Mouse (Mus musculus) embryonic facial prominence, embryonic 11.5 days (tissue): Measurements from ENCODE around the gene Cdk5rap3. TPM values are rescaled to one million over a fixed set of nuclear protein-coding genes. Genes with fewer than 3 reads are reported as not detected.

Source experiments
- ATAC-seq: fragments of 200-750 bp; cut with Nextera tagmentation; replicated peaks from 2 replicates; pipeline ENCODE4 v1.8.0; 2017; ENCODE audit warnings: low read depth; ENCODE audit not compliant: insufficient number of reproducible peaks, low FRiP score, low TSS enrichment
- DNase-seq: peaks from one replicate; pipeline ENCODE4 v3.0.0-alpha.2; 2015; ENCODE audit warnings: low spot score
- H3K27ac ChIP-seq: fragments of 300-500 bp; sonication (generic); replicated peaks from 2 replicates; pipeline ENCODE4 v1.5.1; 2014; ENCODE audit warnings: mild to moderate bottlenecking, low read depth, low read length, control low read depth
- H3K27me3 ChIP-seq: fragments of 300-500 bp; sonication (generic); 2 replicates; pipeline ENCODE4 v1.6.1; 2014; ENCODE audit warnings: mild to moderate bottlenecking, low read length, moderate library complexity, mixed read lengths; ENCODE audit not compliant: control insufficient read depth, insufficient read depth
- H3K36me3 ChIP-seq: fragments of 300-500 bp; sonication (generic); replicated peaks from 2 replicates; pipeline ENCODE4 v1.6.1; 2014; ENCODE audit warnings: low read depth, mild to moderate bottlenecking, low read length, moderate library complexity, mixed read lengths; ENCODE audit not compliant: control insufficient read depth, insufficient read depth
- H3K4me1 ChIP-seq: fragments of 300-500 bp; sonication (generic); 2 replicates; pipeline ENCODE4 v1.6.1; 2014; ENCODE audit warnings: low read length, mixed read lengths; ENCODE audit not compliant: control insufficient read depth, insufficient read depth
- H3K4me2 ChIP-seq: fragments of 300-500 bp; sonication (generic); 2 replicates; pipeline ENCODE4 v1.6.1; 2014; ENCODE audit warnings: low read depth, mild to moderate bottlenecking, control low read depth, low read length, moderate library complexity
- H3K4me3 ChIP-seq: fragments of 300-500 bp; sonication (generic); 2 replicates; pipeline ENCODE4 v1.5.1; 2014; ENCODE audit warnings: low read depth, low read length, control low read depth
- H3K9ac ChIP-seq: fragments of 300-500 bp; sonication (generic); replicated peaks from 2 replicates; pipeline ENCODE4 v1.6.1; 2014; ENCODE audit warnings: mild to moderate bottlenecking, control low read depth, low read length
- H3K9me3 ChIP-seq: fragments of 300-500 bp; sonication (generic); replicated peaks from 2 replicates; pipeline ENCODE4 v1.6.1; 2016; ENCODE audit warnings: mild to moderate bottlenecking, low read length, inconsistent platforms, mixed read lengths; ENCODE audit not compliant: control insufficient read depth
- WGBS: fragments of 180-500 bp; shearing (Covaris S2); extraction: QIAGEN DNeasy Blood & Tissue Kit; methylation state at CpG from one replicate; pipeline ENCODE4 v1.1.7; 2014; 5-methylcytosine and 5-hydroxymethylcytosine counted together
- polyA plus RNA-seq: library from polyadenylated mRNA; unstranded; fragments of >200 nt; fragmentation: Nextera tagmentation; extraction: Ambion mirVana; gene quantifications from 2 replicates; pipeline ENCODE4 v1.2.1, GENCODE M21; 2014

Cdk5rap3 gene
- polyA plus RNA-seq, 1 experiment from 2014 or later = 76.0 TPM

DNA sequence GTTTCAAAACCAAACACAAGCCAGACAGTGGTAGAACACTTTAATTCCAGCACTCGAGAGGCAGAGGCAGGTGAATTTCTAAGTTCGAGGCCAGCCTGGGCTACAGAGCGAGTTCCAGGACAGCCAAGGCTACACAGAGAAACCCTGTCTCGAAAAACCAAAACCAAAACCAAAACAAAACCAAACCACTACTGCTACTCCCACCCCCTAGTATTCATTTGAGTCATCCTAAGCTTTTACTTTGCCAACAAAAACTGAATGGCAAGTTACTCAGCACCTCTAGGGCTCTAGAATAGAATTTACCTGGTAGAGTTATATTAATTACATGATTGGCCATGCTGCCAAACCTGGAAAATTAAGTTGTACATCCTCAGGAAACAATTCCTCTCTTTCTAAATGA, 56.7 kb downstream of the Cdk5rap3 start:
- no peaks in the 10 kb centered on the region for H3K27me3 ChIP-seq
- WGBS = 79% methylated on average over 4 of the region's 4 CpGs
- peaks cover 6% of the 10 kb centered on the region for H3K4me1 ChIP-seq
- H3K9ac ChIP-seq = no peak overlapping the region
- no peak overlapping the region for H3K4me3 ChIP-seq
- ATAC-seq = no peak
- no peaks in the 10 kb centered on the region for H3K9me3 ChIP-seq
- DNase-seq = no peak
- no peaks in the 10 kb centered on the region for H3K36me3 ChIP-seq
- H3K27ac ChIP-seq = no peak overlapping the region
- no peak overlapping the region for H3K4me2 ChIP-seq

DNA sequence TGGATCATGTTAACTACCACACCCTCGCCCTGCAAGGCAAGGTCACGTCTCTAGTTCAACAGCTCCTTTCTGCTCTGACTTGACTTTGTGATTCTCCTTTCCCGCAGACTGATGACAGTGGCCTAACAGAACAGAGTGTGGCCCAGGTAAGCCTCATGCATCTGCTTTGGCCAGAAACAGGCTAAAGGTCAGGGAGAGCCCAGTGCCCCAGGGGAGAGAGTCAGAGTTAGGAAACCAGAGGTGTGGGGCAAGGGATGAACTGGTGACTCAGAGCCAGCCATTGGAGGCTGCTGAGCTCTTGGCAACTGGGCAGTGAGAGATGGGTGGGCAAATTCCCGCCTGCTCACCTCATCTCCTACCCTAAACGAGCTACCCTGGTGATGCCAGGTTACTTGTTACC, 58.9 kb downstream of the Cdk5rap3 start:
- Histone ChIP-seq H3K4me1 (no peaks in the 10 kb centered on the region; the same call in 1 of the 2 replicates), H3K27me3 (no peaks in the 10 kb centered on the region), H3K36me3 (no peaks in the 10 kb centered on the region), H3K4me2 (no peak overlapping the region), H3K27ac (no peak overlapping the region), H3K9me3 (no peaks in the 10 kb centered on the region), H3K4me3 (no peak overlapping the region), H3K9ac (0 out of 2 replicates have a peak overlapping the region, but pooled peaks have one; percentile 13)
- WGBS = 66% methylated on average over 5 of the region's 5 CpGs
- no peak for DNase-seq
- ATAC-seq = no peak

Other genes with a start within 250 kb of the Cdk5rap3 start
- 9.8 and 10.4 TPM in 2 replicates for gene Snx11, start 138.9 kb downstream of the Cdk5rap3 start, polyA plus RNA-seq
- gene Cbx1, start 127.4 kb downstream of the Cdk5rap3 start, polyA plus RNA-seq = 160 and 179 TPM in 2 replicates
- 30.3 and 32.5 TPM in 2 replicates for gene Nfe2l1, start 86.5 kb downstream of the Cdk5rap3 start, polyA plus RNA-seq
- gene Copz2, start 66.6 kb downstream of the Cdk5rap3 start, polyA plus RNA-seq = 61.1 and 61.2 TPM in 2 replicates
- 1.7 and 2.8 TPM in 2 replicates for gene Prr15l, start 11.6 kb upstream of the Cdk5rap3 start, polyA plus RNA-seq
- gene Pnpo, start 27.5 kb upstream of the Cdk5rap3 start, polyA plus RNA-seq = 26.7 and 29.0 TPM in 2 replicates
- 15.8 and 18.3 TPM in 2 replicates for gene Sp2, start 66.5 kb upstream of the Cdk5rap3 start, polyA plus RNA-seq
- gene Sp6, start 96.9 kb upstream of the Cdk5rap3 start, polyA plus RNA-seq = 0.29 and 0.45 TPM in 2 replicates
- gene Scrn2, start 113.4 kb upstream of the Cdk5rap3 start, polyA plus RNA-seq = 20.4 and 26.0 TPM in 2 replicates
- 1.1 and 1.3 TPM in 2 replicates for gene Lrrc46, start 124.9 kb upstream of the Cdk5rap3 start, polyA plus RNA-seq
- 85.7 and 91.2 TPM in 2 replicates for gene Mrpl10, start 125.1 kb upstream of the Cdk5rap3 start, polyA plus RNA-seq
- 4.3 and 5.8 TPM in 2 replicates for gene Osbpl7, start 134.1 kb upstream of the Cdk5rap3 start, polyA plus RNA-seq
- gene Tbx21, start 198.8 kb upstream of the Cdk5rap3 start, polyA plus RNA-seq = not detected in 2 replicates
- gene Tbkbp1, start 235.0 kb upstream of the Cdk5rap3 start, polyA plus RNA-seq = 3.3 and 4.8 TPM in 2 replicates